Mouse (Mus musculus) kidney, adult 11 months (tissue): Measurements from ENCODE around the gene Myzap.

Experiments
- DNase-seq: peaks from one replicate; pipeline ENCODE4 v3.0.0; 2022

Gene Myzap

GRCm38 (mm10) chr9:71478596-71478995, 113.6 kb downstream of the Myzap start:
- no peak for DNase-seq

GRCm38 (mm10) chr9:71476601-71477000, 115.6 kb downstream of the Myzap start:
- no peak for DNase-seq

GRCm38 (mm10) chr9:71475536-71475935, 116.6 kb downstream of the Myzap start:
- no peak for DNase-seq

- DNase-seq = no peak
These were observed 124.7 kb downstream of the Myzap start for GRCm38 (mm10) chr9:71467434-71467833.

- no peak for DNase-seq
These were observed 126.0 kb downstream of the Myzap start for GRCm38 (mm10) chr9:71466111-71466510.

GRCm38 (mm10) chr9:71463072-71463667, 129.0 kb downstream of the Myzap start:
- no peak for DNase-seq

GRCm38 (mm10) chr9:71456738-71457137, 135.4 kb downstream of the Myzap start:
- no peak for DNase-seq
